Mouse (Mus musculus) small intestine, adult 2 months (tissue): Measurements from ENCODE around the gene Azgp1.

Experiments used
- CTCF ChIP-seq: fragments of 200-500 bp; IDR thresholded peaks from 2 replicates; pipeline ENCODE4 v1.5.1; 2012; ENCODE audit warnings: low read depth, mild to moderate bottlenecking, control low read depth, inconsistent platforms, low read length, moderate library complexity, mixed read lengths; ENCODE audit not compliant: insufficient replicate concordance, insufficient read length; ENCODE audit errors: extremely low read depth
- POLR2A ChIP-seq: fragments of 200-500 bp; IDR thresholded peaks from 2 replicates; pipeline ENCODE4 v1.6.1; 2012; ENCODE audit warnings: low read depth, mild to moderate bottlenecking, control low read depth, inconsistent platforms, low read length, moderate library complexity

- TF ChIP-seq CTCF (no peak), POLR2A (no peak)
Observed at GRCm38 (mm10) chr5:137956404-137956803, 24.9 kb upstream of the Azgp1 start.
